Mouse (Mus musculus) ES-Bruce4 (cell line): ENCODE measurements at regions not wholly inside any gene's neighbourhood (a gene's known extent, or its start where the extent isn't known, plus 50 kb on each side); places are given as distances from the start of the nearest gene placed in this dataset.

Experiments
- CTCF ChIP-seq: IDR thresholded peaks from one replicate; pipeline ENCODE4 v1.8.1; 2011; ENCODE audit warnings: low read depth, low read length
- POLR2A ChIP-seq: IDR thresholded peaks from one replicate; pipeline ENCODE4 v1.8.1; 2011; ENCODE audit warnings: low read length; ENCODE audit not compliant: insufficient read depth

DNA sequence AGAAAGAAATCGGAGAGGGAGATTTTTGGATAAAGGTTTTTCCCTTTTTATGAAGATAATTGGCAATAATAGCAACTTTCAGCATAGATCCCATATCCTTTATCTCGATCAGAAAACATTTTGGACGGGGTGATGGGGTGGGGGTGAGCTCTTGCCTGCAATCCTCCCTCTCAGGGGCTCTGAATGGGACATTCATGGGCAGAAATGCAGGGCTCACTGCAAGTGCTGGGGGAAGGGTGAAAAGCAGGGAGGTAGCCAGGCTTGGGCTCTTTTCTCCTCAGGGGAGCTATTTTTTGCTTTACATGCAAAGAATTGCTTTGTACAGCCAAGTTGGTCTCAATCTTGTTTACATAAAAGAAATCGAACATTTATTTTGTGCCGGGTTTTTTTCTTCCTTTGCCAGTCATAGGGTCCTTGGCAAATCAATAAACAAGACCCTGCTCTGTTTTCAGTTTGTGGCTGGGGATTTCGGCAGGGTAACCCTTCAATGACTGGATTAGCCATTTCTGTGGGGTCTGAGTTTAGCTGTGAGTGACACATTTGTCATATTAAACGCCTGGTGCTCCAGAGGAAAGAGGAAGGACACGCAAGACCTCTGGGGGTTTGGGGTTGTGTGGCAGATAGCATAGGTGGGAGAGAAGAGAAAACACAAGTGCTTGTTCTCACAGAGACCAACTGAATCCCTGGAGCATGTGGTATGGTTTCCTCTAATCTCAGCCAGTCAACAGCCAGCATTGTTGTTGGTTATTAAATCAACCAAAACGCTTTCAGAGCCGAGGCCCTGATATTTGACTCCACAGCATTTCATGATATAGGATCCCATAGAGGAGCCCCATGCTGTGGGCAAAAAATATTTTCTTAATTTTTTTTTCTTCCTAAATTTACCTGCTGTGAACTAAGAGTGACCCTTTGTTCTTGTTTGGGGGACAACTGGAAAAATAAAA, 96.8 kb upstream of the Bmper start:
- TF ChIP-seq CTCF (no peak), POLR2A (no peak)
